Mouse (Mus musculus): ENCODE results near the gene Psma4. TPM values are rescaled to one million over a fixed set of nuclear protein-coding genes. Genes with fewer than 3 reads are reported as not detected.

Gene Psma4
- polyA plus RNA-seq, 1 experiment from 2014 or later = 316 TPM

- Histone ChIP-seq H3K36me3 (ENCODE audit: control insufficient read depth, insufficient read depth, low read length) (no peaks in the 10 kb centered on the region), H3K4me3 (ENCODE audit: low read depth, low read length) (no peak overlapping the region), H3K27ac (ENCODE audit: low read depth, low read length) (no peak overlapping the region), H3K9me3 (ENCODE audit: control insufficient read depth, low read length) (no peaks in the 10 kb centered on the region), H3K4me2 (ENCODE audit: low read depth) (no peak overlapping the region), H3K9ac (ENCODE audit: low read length) (no peak overlapping the region), H3K27me3 (ENCODE audit: control insufficient read depth, insufficient read depth, low read length) (no peaks in the 10 kb centered on the region), H3K4me1 (ENCODE audit: control insufficient read depth, insufficient read depth, low read length) (no peaks in the 10 kb centered on the region)
- WGBS = 72% methylated on average over 4 of the region's 4 CpGs
- DNase-seq (ENCODE audit: low spot score) (no peak), ATAC-seq (ENCODE audit: insufficient read depth, low FRiP score, low TSS enrichment) (no peak)
These were observed 53.0 kb downstream of the Psma4 start for GRCm38 (mm10) chr9:55003609-55004008.

Other genes starting within 250 kb of the Psma4 start
- gene Wdr61, start 216.3 kb upstream of the Psma4 start, polyA plus RNA-seq (2014; fragmentation: Nextera tagmentation; extraction: Ambion mirVana) = 145 and 147 TPM in 2 replicates
- 719 and 730 TPM in 2 replicates for gene Crabp1, start 186.0 kb upstream of the Psma4 start, polyA plus RNA-seq (2014; fragmentation: Nextera tagmentation; extraction: Ambion mirVana)
- gene Ireb2, start 87.0 kb upstream of the Psma4 start, polyA plus RNA-seq (2014; fragmentation: Nextera tagmentation; extraction: Ambion mirVana) = 69.3 and 69.9 TPM in 2 replicates
- 4.8 and 5.1 TPM in 2 replicates for gene Hykk, start 33.5 kb upstream of the Psma4 start, polyA plus RNA-seq (2014; fragmentation: Nextera tagmentation; extraction: Ambion mirVana)
- gene AY074887, start 208 bp downstream of the Psma4 start, polyA plus RNA-seq (2014; fragmentation: Nextera tagmentation; extraction: Ambion mirVana) = 0.74 and 0.77 TPM in 2 replicates
- 4.8 and 5.2 TPM in 2 replicates for gene Chrna5, start 30.1 kb downstream of the Psma4 start, polyA plus RNA-seq (2014; fragmentation: Nextera tagmentation; extraction: Ambion mirVana)
- 35.0 and 37.5 TPM in 2 replicates for gene Chrna3, start 75.8 kb downstream of the Psma4 start, polyA plus RNA-seq (2014; fragmentation: Nextera tagmentation; extraction: Ambion mirVana)
- gene Chrnb4, start 98.0 kb downstream of the Psma4 start, polyA plus RNA-seq (2014; fragmentation: Nextera tagmentation; extraction: Ambion mirVana) = 5.4 and 6.2 TPM in 2 replicates
- 51.6 and 55.9 TPM in 2 replicates for gene Ube2q2, start 198.1 kb downstream of the Psma4 start, polyA plus RNA-seq (2014; fragmentation: Nextera tagmentation; extraction: Ambion mirVana)

Data from neural tube, embryonic 11.5 days (tissue).